Comparison of ENCODE assay signal across 24 mouse cellular contexts in the genomic region with DNA sequence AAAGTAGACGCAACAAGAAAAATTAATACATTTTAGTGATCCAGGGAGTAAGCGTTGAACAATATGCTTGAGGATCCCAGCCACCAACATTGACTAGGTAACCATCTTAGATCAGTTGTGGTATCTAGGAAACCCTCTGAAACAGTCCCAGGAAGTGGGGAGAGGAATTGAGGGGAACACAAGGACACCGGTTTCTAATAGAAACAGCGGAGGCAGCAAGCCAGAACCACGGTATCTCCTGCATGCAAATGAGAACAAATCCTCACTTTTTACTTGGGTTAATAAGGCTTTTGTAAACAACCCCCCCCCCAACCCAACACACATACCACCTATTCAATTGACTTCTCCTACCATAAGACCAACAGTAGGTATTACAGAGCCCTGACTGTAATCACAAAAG.
"Had no signal": no experiment of that assay in that cellular context is flagged by ENCODE, and none has a peak within 500 bp of the region (broad histone marks: within the 10 kb centered on the region; RNA-seq: fewer than 3 reads in every experiment).

No protein-coding gene starts in this region.

- H3K27me3 ChIP-seq: heart, embryonic 13.5 days; heart, embryonic 15.5 days; hindbrain, embryonic 12.5 days; hindbrain, embryonic 15.5 days; kidney, embryonic 15.5 days; limb, embryonic 15.5 days; liver, embryonic 12.5 days had no signal

- H3K4me1 ChIP-seq: hindbrain, embryonic 12.5 days; hindbrain, embryonic 15.5 days; kidney, embryonic 15.5 days; limb, embryonic 13.5 days; limb, embryonic 15.5 days; liver, embryonic 12.5 days had no signal

- H3K27ac ChIP-seq: heart, embryonic 13.5 days; heart, embryonic 15.5 days; hindbrain, embryonic 12.5 days; hindbrain, embryonic 15.5 days; kidney, embryonic 15.5 days; kidney, postnatal 0 days; limb, embryonic 13.5 days; limb, embryonic 15.5 days; liver, embryonic 12.5 days; liver, embryonic 14.5 days had no signal

- H3K9me3 ChIP-seq: heart, embryonic 13.5 days; heart, embryonic 15.5 days; hindbrain, embryonic 12.5 days; hindbrain, embryonic 15.5 days; kidney, embryonic 15.5 days; limb, embryonic 13.5 days; limb, embryonic 15.5 days; liver, embryonic 12.5 days had no signal

- DNase-seq: forebrain, postnatal 0 days; gastrocnemius, postnatal 14 days; gastrocnemius, postnatal 36 days; heart, postnatal 14 days; heart, postnatal 36 days; kidney, adult 11 months; kidney, adult 2 months; kidney, adult 9 months; kidney, postnatal 14 days; kidney, postnatal 36 days; layer of hippocampus, adult 9-11 months; layer of hippocampus, postnatal 36 days had no signal

- H3K4me2 ChIP-seq: heart, embryonic 11.5 days; heart, embryonic 13.5 days; heart, embryonic 15.5 days; hindbrain, embryonic 12.5 days; hindbrain, embryonic 15.5 days; kidney, embryonic 15.5 days; limb, embryonic 13.5 days; limb, embryonic 15.5 days; liver, embryonic 12.5 days had no signal

- ATAC-seq: forebrain, postnatal 0 days; intestine, embryonic 16.5 days; liver, embryonic 12.5 days had no signal

- H3K4me3 ChIP-seq: heart, embryonic 13.5 days; heart, embryonic 15.5 days; hindbrain, embryonic 12.5 days; hindbrain, embryonic 15.5 days; kidney, embryonic 15.5 days; limb, embryonic 13.5 days; limb, embryonic 15.5 days; liver, embryonic 12.5 days had no signal

- H3K36me3 ChIP-seq: heart, embryonic 13.5 days; heart, embryonic 15.5 days; kidney, embryonic 15.5 days; limb, embryonic 13.5 days; limb, embryonic 15.5 days; liver, embryonic 12.5 days had no signal

- H3K9ac ChIP-seq: forebrain, postnatal 0 days; heart, embryonic 13.5 days; heart, embryonic 15.5 days; hindbrain, embryonic 12.5 days; hindbrain, embryonic 15.5 days; kidney, embryonic 15.5 days; limb, embryonic 13.5 days; limb, embryonic 15.5 days; liver, embryonic 12.5 days; liver, embryonic 14.5 days had no signal
